Mouse (Mus musculus) forebrain, postnatal 0 days (tissue): ENCODE data around the gene Rtn2. TPM values are rescaled to one million over a fixed set of nuclear protein-coding genes. Genes with fewer than 3 reads are reported as not detected.

Source experiments
- ATAC-seq: fragments of 200-750 bp; cut with Nextera tagmentation; 2 replicates; pipeline ENCODE4 v1.8.0; 2017; ENCODE audit warnings: mild to moderate bottlenecking, moderate library complexity
- DNase-seq: peaks from one replicate; pipeline ENCODE4 v3.0.0-alpha.2; 2015
- H3K27ac ChIP-seq: fragments of 300-500 bp; sonication (generic); 2 replicates; pipeline ENCODE4 v1.5.1; 2014; ENCODE audit warnings: low read depth, mild to moderate bottlenecking, antibody characterized with exemption, low read length, moderate library complexity, mixed read lengths
- H3K27me3 ChIP-seq: fragments of 300-500 bp; sonication (generic); 2 replicates; pipeline ENCODE4 v1.6.1; 2014; ENCODE audit warnings: mild to moderate bottlenecking, low read length, mixed read lengths; ENCODE audit not compliant: insufficient read depth
- H3K36me3 ChIP-seq: fragments of 300-500 bp; sonication (generic); 2 replicates; pipeline ENCODE4 v1.6.1; 2014; ENCODE audit warnings: mild to moderate bottlenecking, moderate library complexity; ENCODE audit not compliant: insufficient read depth
- H3K4me1 ChIP-seq: fragments of 300-500 bp; sonication (generic); 2 replicates; pipeline ENCODE4 v1.6.1; 2014; ENCODE audit warnings: antibody characterized with exemption; ENCODE audit not compliant: insufficient read depth
- H3K4me2 ChIP-seq: fragments of 300-500 bp; sonication (generic); 2 replicates; pipeline ENCODE4 v1.6.1; 2014; ENCODE audit warnings: low read depth, mild to moderate bottlenecking, moderate library complexity
- H3K4me3 ChIP-seq: fragments of 300-500 bp; sonication (generic); 2 replicates; pipeline ENCODE4 v1.5.1; 2014; ENCODE audit warnings: low read depth, low read length, mixed read lengths
- H3K9ac ChIP-seq: fragments of 300-500 bp; sonication (generic); 2 replicates; pipeline ENCODE4 v1.6.1; 2014; ENCODE audit warnings: mild to moderate bottlenecking
- H3K9me3 ChIP-seq: fragments of 300-500 bp; sonication (generic); 2 replicates; pipeline ENCODE4 v1.6.1; 2016; ENCODE audit warnings: low read length
- CTCF ChIP-seq: sonication (generic); IDR thresholded peaks from 2 replicates; pipeline ENCODE4 v1.5.1; 2016; ENCODE audit warnings: antibody characterized with exemption, control low read depth, low read depth
- WGBS: fragments of 180-500 bp; shearing (Covaris S2); extraction: QIAGEN DNeasy Blood & Tissue Kit; methylation state at CpG from one replicate; pipeline ENCODE4 v1.1.7; 2014; 5-methylcytosine and 5-hydroxymethylcytosine counted together
- polyA plus RNA-seq: library from polyadenylated mRNA; unstranded; fragments of >200 nt; fragmentation: Nextera tagmentation; extraction: Ambion mirVana; gene quantifications from 2 replicates; pipeline ENCODE4 v1.2.1, GENCODE M21; 2015
- total RNA-seq: library from RNA; depleted of rRNA; stranded (reverse); fragments of >200 nt; gene quantifications from 2 replicates; pipeline ENCODE4 v1.2.3, GENCODE M21; 2014

Rtn2 gene
- total and polyA plus RNA-seq, 2 experiments from 2014 or later = 126 to 154 TPM

DNA sequence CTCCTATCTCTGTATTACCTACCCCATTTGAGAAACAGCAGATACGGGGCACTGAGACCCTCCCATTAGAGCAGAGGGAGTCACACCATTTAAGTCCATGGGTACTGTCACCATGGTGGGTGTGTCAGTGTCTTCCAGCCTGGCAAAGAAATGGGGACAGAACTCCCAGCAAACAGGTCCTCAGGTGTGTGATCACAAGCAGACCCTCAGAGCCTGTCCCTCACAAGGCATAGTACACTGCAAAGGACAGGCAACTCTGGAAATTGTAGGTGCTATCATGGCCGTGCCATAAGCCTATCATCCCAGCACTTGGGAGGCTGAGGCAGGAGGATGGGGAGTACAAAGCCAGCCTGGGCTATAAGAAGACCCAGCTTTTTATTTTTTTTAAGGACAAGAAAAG, 35.8 kb downstream of the Rtn2 start:
- no peaks in the 10 kb centered on the region for H3K27me3 ChIP-seq
- H3K4me3 ChIP-seq = no peak overlapping the region
- no peaks in the 10 kb centered on the region for H3K9me3 ChIP-seq
- WGBS = 70% methylated on average over 2 of the region's 2 CpGs
- DNase-seq (no peak), ATAC-seq (no peak)
- H3K27ac ChIP-seq = no peak overlapping the region
- no peaks in the 10 kb centered on the region for H3K36me3 ChIP-seq
- no peak overlapping the region for H3K9ac ChIP-seq
- no peak overlapping the region for H3K4me2 ChIP-seq
- H3K4me1 ChIP-seq = peaks cover 7% of the 10 kb centered on the region; the same call in 1 of the 2 replicates
- no peak for TF ChIP-seq CTCF

DNA sequence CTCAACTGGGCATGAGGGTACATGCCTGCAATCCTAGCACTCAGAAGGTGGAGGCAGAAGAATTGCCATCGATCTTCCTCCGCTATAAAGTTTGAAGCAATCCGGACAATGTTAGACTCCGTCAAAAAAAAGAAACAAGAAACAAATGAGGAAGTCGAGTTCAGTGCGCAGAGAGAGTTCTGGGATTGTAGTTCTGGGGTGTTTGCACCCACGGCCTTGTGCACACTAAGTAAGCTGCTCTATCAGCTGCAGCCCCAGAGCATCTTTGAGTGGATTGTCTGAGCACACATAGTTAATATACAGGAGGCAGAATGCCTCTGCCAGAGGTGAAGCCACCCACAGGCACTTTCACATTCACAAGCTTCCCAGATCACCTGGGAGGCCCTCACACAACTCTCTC, 36.3 kb downstream of the Rtn2 start:
- DNase-seq (no peak), ATAC-seq (no peak)
- no peak for TF ChIP-seq CTCF
- Histone ChIP-seq H3K27me3 (no peaks in the 10 kb centered on the region), H3K4me3 (no peak overlapping the region), H3K9ac (no peak overlapping the region), H3K4me1 (peaks cover 7% of the 10 kb centered on the region; the same call in 1 of the 2 replicates), H3K9me3 (no peaks in the 10 kb centered on the region), H3K27ac (no peak overlapping the region), H3K4me2 (no peak overlapping the region), H3K36me3 (no peaks in the 10 kb centered on the region)
- WGBS = 82% methylated on average over 7 of the region's 7 CpGs

DNA sequence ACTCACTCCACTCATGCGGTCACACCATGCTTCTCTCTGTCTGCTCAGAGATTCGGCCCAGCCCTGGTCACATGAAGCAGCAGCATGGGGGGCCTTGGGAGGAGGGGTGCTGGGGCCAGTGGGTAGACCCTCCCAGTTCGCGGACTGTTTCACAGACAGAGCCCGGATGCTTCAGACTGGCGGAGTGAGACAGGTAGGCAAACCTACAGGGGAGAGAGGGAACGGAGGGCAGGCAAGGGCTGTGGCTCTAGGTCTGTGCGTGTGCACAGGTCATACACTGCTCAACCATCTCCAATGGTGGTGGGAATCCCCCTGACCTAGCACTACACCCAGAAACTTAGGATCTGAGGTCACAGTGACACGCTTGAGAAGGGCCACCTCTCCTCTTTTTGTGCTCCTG, 37.0 kb downstream of the Rtn2 start:
- WGBS = 15% methylated on average over 9 of the region's 9 CpGs
- ATAC-seq = peak; percentile 57
- no peak for TF ChIP-seq CTCF
- peak overlapping the region; percentile 65 for H3K4me3 ChIP-seq
- peak overlapping the region; percentile 82 for H3K4me2 ChIP-seq
- peak overlapping the region; percentile 58 for H3K9ac ChIP-seq
- no peaks in the 10 kb centered on the region for H3K9me3 ChIP-seq
- H3K4me1 ChIP-seq = peaks cover 7% of the 10 kb centered on the region; the same call in 1 of the 2 replicates
- no peaks in the 10 kb centered on the region for H3K36me3 ChIP-seq
- peak overlapping the region; percentile 62 for H3K27ac ChIP-seq
- DNase-seq = no peak
- no peaks in the 10 kb centered on the region for H3K27me3 ChIP-seq

DNA sequence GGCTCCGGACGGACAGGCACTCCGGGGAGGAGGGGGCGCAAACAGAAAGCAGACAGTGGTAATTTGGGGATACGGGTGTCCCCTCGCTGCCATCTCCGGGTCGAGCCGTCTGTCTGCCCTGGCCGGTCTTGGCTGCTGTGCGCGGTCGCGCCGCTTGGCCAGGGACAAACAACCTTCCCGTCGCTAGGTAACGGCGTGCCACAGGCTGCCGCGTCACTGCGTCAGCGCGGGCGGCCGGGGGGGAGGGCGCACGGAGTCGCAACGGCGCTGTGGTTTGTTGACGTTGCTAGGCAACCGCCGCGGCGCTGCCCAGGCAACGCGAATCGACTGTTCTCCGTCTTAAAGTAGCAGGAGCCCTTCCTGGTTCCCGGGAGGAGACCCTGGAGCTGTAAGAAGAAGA, 37.5 kb downstream of the Rtn2 start:
- no peaks in the 10 kb centered on the region for H3K36me3 ChIP-seq
- peak overlapping the region; percentile 58 for H3K9ac ChIP-seq
- no peaks in the 10 kb centered on the region for H3K27me3 ChIP-seq
- H3K9me3 ChIP-seq = no peaks in the 10 kb centered on the region
- under 1% methylated on average over 41 of the region's 41 CpGs for WGBS
- DNase-seq = peak; percentile 98
- ATAC-seq = peak; percentile 99
- peak overlapping the region; percentile 65 for H3K4me3 ChIP-seq
- H3K27ac ChIP-seq = peak overlapping the region; percentile 62
- peak overlapping the region; percentile 82 for H3K4me2 ChIP-seq
- H3K4me1 ChIP-seq = peaks cover 7% of the 10 kb centered on the region; the same call in 1 of the 2 replicates
- TF ChIP-seq CTCF = peak; percentile 34; the same call in 1 of the 2 replicates

DNA sequence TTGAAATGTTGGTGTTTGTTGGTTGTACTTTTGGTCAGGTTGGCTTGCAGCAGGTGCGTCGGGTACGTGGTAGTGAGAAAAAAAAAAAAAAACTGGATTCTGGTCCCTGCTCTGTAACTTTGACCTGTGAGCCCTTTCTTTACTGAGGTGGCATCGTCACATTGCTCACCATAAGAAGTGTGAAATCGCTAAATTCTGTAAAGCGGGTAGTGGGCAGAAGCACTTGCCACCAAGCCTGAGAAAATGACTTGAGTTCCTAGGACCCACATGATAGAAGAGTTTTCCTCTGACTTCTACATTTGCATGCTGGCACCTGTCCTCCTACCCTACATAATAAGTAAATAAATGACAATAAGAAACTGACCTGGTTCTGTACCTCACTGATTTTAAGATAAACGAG, 38.2 kb downstream of the Rtn2 start:
- peak overlapping the region; percentile 65; the same call in 1 of the 2 replicates for H3K4me3 ChIP-seq
- H3K9me3 ChIP-seq = no peaks in the 10 kb centered on the region
- H3K9ac ChIP-seq = no peak overlapping the region
- peak overlapping the region; percentile 82 for H3K4me2 ChIP-seq
- no peak overlapping the region; the same call in 1 of the 2 replicates for H3K27ac ChIP-seq
- peaks cover 7% of the 10 kb centered on the region; the same call in 1 of the 2 replicates for H3K4me1 ChIP-seq
- TF ChIP-seq CTCF = no peak
- ATAC-seq (no peak), DNase-seq (no peak)
- WGBS = 46% methylated on average over 7 of the region's 7 CpGs
- no peaks in the 10 kb centered on the region for H3K27me3 ChIP-seq
- H3K36me3 ChIP-seq = no peaks in the 10 kb centered on the region

- ATAC-seq = no peak
- H3K4me1 ChIP-seq = peaks cover 11% of the 10 kb centered on the region; the same call in 1 of the 2 replicates
- no peak for TF ChIP-seq CTCF
- no peak overlapping the region for H3K4me2 ChIP-seq
- no peak for DNase-seq
- H3K36me3 ChIP-seq = no peaks in the 10 kb centered on the region
- no peak overlapping the region for H3K27ac ChIP-seq
- H3K9me3 ChIP-seq = no peaks in the 10 kb centered on the region
- no peak overlapping the region for H3K4me3 ChIP-seq
- 76% methylated on average over 5 of the region's 5 CpGs for WGBS
- no peaks in the 10 kb centered on the region for H3K27me3 ChIP-seq
- no peak overlapping the region for H3K9ac ChIP-seq
Observed at GRCm38 (mm10) chr7:19321464-19321863, 39.0 kb downstream of the Rtn2 start.

DNA sequence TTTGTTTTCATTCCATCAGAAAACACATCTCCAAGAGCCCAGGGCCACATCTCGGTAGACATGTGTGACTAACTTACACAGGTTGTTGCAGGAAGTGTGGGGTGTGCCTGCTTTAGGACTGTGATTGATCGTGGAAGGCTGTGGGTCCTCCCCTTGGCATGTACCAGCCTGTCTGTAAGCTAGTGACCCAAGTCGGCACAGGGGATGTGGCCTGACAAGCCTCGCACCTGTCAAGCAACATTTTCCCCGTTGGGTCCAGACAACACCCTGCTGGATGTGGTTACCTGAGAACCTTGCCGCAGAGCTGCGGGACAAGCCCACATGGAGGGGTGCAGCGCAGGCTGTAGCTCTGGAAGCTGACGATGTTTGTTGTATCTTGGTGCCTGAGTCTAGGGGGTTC, 40.1 kb downstream of the Rtn2 start:
- no peak for DNase-seq
- peaks cover 20% of the 10 kb centered on the region; the same call in 1 of the 2 replicates for H3K4me1 ChIP-seq
- no peak for TF ChIP-seq CTCF
- H3K4me3 ChIP-seq = no peak overlapping the region
- H3K9ac ChIP-seq = no peak overlapping the region
- no peaks in the 10 kb centered on the region for H3K36me3 ChIP-seq
- no peak overlapping the region for H3K27ac ChIP-seq
- WGBS = 66% methylated on average over 9 of the region's 9 CpGs
- no peaks in the 10 kb centered on the region for H3K27me3 ChIP-seq
- no peak for ATAC-seq
- no peaks in the 10 kb centered on the region for H3K9me3 ChIP-seq
- H3K4me2 ChIP-seq = no peak overlapping the region
